Mouse (Mus musculus) fat pad, adult 2 months (tissue): ENCODE measurements around the gene Kalrn.

Experiments used
- DNase-seq: peaks from one replicate; pipeline ENCODE4 v3.0.0-alpha.2; 2011; ENCODE audit warnings: low read depth, low spot score; ENCODE audit errors: extremely low read depth

Gene Kalrn

DNA sequence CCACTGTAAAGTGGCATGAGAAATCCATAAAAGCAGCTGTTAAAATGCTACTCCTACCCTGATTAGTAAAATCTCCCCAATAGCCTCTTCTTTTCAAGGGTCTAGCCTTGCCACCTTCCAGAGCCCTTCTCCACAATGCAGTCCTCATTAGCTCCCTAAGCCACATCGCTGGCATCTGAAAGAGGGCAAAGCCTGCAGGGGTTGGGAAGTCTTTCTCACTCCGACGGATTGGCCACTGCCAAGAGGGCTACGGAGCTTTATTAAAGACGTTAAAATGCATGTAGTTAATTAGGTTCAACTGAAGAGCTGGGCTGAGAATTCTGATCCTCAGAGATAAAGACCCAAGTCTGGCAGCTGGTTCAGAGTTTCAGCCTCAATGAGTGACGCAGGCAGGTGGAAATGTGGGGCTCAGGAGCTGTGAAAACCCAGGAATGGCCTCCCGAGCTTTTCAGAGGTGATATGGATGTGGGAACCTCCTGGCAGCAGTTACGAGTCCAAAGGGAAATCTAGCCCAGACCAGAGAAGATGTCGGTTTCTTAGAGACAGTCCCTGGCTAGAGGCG is 569.7 kb downstream of the Kalrn start:
- no peak for DNase-seq

GRCm38 (mm10) chr16:34000715-34001114 is 572.6 kb downstream of the Kalrn start:
- peak; percentile 63 for DNase-seq

GRCm38 (mm10) chr16:33999388-33999787 is 573.9 kb downstream of the Kalrn start:
- no peak for DNase-seq

GRCm38 (mm10) chr16:33998011-33998410 is 575.3 kb downstream of the Kalrn start:
- no peak for DNase-seq

- DNase-seq: no peak
Measured at GRCm38 (mm10) chr16:33996030-33996429, 577.3 kb downstream of the Kalrn start.

DNA sequence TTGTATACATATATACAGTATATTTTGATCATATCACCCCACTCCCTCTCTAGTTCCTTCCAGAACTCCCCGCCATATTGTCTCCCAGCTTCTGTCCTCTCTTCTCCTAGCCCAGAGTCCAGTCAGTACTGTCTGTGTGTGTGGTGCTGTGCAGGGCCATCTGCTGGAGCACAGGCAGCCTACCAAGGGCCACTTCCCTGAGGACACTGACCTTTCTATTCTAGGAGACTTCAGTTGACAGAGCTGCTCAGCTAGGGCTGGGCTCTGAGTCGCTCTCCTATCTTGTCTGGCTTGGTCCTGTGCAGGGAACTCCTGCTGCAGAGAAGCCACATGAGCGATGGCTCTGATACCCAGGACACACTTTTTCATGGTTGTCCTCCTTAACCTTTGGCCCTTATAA is 577.8 kb downstream of the Kalrn start:
- DNase-seq: no peak

DNA sequence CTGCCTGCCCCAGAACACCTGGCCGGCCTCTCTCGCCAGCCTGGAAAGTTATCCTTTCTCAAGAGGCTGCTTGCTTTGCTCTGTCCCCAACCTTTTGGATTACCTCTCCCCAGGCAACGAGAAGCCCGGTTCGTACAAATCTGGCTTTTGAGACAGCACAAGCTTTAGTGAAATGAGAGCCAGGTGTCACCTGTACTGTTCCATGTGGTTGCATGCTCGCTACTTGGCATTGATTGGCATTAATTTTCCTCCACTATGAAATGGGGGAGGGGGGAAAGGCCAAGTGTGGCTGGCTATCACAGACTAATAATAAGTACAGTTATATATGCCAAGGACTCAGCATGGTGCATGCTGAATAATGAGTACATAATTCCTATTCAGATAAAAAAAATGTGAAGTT is 579.0 kb downstream of the Kalrn start:
- no peak for DNase-seq

DNA sequence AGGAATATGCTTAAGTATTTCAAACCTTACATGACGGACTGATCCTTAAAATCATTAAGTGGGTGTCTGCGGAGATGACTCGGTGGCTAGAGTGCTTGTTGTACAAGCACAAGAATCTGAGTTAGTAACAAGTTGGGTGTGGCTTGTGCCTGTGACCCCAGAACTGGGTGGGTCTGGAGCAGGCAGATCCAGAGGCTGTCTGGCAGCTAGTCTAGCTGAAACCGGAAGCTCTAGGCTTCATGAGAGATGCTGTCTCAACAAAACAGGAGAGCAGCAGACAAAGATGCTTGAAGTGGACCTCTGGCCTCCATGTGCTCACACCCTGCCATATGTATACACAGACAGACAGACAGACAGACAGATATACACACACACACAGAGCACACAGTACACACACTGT is 582.6 kb downstream of the Kalrn start:
- no peak for DNase-seq

- no peak for DNase-seq
Measured at GRCm38 (mm10) chr16:33989106-33989505, 584.2 kb downstream of the Kalrn start.

GRCm38 (mm10) chr16:33988358-33989012 is 584.8 kb downstream of the Kalrn start:
- no peak for DNase-seq

DNA sequence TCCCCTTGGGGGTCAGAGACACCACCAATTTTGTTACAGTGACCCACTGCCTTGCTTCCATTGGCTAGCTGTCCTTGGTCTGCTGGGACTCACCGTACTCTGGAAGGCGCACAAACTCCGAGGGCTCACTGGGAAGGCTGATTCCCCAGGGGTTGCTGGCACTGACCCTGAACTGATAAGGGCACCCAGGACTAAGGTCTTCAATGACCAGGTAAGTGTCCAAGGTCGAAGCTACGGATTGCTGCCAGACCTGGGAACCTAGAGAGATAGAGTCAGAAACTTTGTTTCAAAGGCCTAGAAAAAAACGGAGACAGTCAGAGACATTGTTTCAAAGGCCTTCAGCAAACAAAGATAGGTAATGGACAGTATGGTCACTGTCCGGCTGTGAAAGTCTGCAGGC is 586.3 kb downstream of the Kalrn start:
- DNase-seq: no peak

- no peak for DNase-seq
Measured at GRCm38 (mm10) chr16:33985372-33985771, 588.0 kb downstream of the Kalrn start.

GRCm38 (mm10) chr16:33983712-33984111 is 589.6 kb downstream of the Kalrn start:
- DNase-seq: no peak

GRCm38 (mm10) chr16:33979855-33980254 is 593.5 kb downstream of the Kalrn start:
- DNase-seq: no peak

- DNase-seq: no peak
Measured at GRCm38 (mm10) chr16:33967283-33967640, 606.1 kb downstream of the Kalrn start.

DNA sequence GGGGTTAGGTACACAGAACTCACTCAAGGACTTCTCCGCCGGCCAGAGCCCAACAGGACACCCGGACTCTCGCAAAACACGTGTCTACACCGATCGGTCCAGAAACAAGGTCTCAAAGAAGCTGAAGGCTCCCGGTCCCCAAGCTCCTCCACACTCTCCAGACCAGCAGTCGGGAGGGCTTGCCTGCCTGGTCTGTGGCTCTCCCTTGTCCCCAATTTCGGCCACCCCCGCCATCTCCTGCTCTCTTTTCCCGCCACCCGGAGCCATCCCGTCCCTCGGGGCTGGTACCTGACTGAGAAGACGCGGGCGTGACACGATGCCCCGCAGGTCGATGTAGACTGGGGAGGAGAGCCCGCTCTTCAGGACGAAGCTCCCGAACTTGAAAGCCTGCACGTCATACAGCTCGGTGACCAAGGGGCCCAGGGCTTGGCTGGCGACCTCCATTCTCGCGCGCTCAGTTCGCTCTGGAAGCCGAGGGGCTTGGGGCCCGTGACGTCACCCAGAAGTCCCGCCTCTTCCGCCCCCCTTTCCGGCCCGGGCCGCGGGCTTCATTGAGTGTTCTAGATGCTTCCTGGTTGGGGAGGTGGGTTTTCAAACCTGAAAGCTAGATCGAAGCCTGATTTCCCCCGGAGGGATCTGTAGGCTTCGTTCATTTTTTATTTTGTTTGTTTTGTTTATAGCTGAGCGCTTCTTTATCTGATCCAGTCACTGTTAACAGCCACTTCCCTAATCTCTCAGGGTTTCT is 606.6 kb downstream of the Kalrn start, which contains the start of gene Umps:
Umps (minus strand) TSS at position 501 of the 745 bp plus-strand sequence.
- DNase-seq: no peak

DNA sequence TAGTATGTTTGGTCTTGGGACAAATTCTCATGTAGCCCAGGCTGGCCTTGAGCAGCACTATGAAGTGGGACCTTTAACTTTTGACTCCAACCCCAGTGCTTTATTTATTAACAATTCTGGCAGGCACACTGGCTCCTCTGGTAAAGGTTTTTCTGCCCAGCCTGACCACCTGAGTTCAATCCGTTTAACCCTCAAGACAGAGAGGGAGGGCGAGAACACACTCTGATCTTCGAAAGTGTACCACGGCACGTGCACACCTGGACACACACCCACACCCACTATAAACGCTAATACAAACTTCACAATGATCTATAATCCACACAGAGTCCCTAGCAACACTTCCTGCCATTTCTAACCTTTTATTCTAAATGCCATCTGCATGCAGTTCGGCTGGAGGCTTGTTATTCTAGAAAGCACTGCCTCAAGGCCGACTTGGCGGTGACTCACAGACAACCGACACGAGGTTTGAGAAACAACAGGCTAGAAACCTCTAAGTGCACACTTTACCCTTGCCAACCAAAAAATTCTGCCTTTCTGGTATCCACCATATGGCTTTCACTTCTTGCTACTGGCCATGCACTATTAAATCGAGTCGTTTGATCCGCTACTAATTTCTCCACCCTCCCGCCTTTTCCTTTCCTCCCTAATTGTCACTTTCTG is 607.3 kb downstream of the Kalrn start:
- no peak for DNase-seq

DNA sequence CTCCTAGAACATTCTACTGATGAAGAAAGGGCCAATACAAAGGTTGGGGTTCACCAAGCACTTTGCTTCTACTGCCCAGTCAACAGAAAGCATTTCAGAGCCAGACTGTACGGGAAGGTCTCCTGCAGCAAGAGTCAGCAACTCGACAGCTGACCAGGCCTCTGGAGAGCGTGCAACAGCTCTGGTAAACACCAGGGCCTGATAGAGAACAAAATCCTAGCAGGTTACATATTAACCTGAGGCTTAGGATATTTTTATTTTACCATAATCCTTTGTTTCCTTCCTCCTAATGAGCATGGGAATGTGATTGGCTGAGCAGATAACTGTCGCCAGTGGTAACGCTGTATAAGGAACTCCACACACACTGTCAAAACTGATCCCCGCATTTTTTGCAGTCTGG is 609.8 kb downstream of the Kalrn start:
- no peak for DNase-seq

GRCm38 (mm10) chr16:33954793-33955192 is 618.5 kb downstream of the Kalrn start:
- no peak for DNase-seq

GRCm38 (mm10) chr16:33953008-33953407 is 620.3 kb downstream of the Kalrn start:
- DNase-seq: no peak

DNA sequence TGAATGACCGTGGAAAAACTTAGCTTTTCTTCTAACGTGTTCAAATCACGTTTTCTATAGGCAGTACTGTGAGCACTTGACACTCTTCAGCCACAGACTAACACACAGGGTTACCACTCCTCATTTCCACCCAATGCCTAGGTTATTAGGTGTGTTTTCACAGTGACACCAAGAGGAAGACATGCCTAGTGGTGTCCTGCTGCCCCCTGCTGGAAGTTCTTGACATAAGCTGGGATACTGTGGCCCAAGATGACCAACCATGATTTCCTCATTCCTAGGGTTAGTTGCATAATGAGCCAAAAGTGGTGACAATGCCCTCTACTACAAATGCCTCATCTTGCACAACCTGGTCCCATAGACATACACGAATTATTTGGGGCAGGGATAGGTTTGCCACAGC is 622.5 kb downstream of the Kalrn start:
- peak; percentile 43 for DNase-seq

DNA sequence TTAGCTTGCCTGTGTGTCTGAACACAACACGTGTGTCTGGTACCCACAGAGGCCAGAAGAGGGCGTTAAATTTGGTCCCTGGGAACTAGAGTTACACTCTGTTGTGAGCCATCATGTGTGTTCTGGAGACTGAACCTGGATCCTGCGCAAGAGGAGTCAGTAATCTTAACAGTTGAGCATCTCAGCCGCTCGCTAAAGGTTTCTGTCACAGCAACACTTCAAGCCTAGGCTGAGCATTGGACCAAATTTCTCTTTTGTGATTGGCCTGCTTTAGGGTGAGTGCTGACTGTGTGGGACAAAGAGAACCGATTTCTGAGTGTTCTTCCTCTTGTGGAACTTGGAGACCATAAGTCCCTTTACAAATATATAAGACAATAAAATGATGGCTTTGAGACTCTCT is 622.9 kb downstream of the Kalrn start:
- no peak for DNase-seq
